Mouse (Mus musculus): ENCODE data around the gene Rbfox2.
A peak's percentile ranks its signal among the peaks of the same experiment; 100 is the strongest.
"Not testable (repeated sequence)": the region's sequence is repeated elsewhere in the genome, so short reads cannot be mapped to it uniquely, and the experiment has no call there.

The Rbfox2 gene

DNA sequence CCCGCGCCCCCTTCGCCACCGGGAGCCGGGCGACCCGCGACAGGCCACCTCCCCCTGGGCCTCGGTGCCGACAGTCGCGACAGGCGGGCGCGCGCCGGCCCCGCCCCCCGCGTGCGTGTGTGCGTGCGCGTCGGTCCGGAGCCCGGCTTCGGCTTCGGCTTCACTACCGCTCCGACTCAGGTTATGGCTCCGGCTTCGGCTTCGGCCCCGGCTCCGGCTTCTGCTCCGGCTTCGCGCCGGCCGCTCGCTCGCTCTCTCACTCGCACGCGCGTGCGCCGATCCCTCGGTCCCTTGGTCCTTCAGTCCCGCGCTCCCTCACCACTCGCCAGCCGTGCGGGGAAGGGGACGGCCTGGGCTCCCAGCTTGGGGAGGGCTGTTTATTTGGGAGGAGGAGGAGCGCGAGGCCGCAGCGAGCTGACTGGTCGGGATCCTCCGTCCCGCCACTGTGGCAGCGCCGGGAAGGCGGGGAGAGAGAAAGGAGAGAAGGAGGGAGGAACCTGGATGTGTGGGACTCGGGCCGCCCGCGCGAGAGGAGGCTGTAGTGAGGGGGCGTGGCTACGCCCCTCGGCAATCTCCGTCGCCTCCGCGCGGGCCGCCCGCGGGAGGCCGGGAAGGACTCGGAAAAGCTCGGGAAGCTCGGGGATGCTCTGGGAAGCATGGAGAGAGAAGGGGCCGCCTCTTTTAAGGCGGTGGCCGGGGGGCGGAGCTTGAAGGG, at the start of gene Rbfox2:
Rbfox2 (minus strand) TSS at position 458 of the 715 bp plus-strand sequence.
- peak; percentile 94 for DNase-seq (ENCODE audit: low read depth, low spot score)

DNA sequence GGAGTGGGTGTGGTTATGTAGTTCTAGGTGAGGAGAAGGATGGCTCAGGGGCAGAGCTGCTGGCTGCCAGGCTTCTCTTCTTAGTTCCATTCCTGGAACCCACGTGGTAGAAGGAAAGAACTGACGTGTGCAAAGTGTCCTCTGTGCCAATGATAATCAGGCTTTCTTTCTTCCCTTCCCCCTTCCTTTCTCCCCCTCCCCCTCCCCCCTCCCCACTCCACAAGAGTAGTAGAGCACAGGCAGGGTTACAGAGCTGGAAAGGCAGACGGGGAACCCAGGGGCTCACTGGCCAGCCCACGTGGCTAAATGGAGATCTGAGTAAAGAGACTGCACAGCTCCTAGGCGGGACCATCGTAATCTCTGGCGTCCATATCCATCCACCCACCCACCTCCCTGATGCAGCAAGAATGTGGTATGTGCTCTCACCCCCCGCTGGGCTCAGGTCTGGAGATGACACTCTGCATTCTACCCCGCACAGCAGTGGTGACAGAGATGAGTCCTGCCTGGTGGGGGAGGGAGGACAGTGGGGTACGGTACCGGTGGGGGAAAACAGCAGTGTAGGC, 49.5 kb upstream of the Rbfox2 start:
- DNase-seq (ENCODE audit: low read depth, low spot score), result no peak

DNA sequence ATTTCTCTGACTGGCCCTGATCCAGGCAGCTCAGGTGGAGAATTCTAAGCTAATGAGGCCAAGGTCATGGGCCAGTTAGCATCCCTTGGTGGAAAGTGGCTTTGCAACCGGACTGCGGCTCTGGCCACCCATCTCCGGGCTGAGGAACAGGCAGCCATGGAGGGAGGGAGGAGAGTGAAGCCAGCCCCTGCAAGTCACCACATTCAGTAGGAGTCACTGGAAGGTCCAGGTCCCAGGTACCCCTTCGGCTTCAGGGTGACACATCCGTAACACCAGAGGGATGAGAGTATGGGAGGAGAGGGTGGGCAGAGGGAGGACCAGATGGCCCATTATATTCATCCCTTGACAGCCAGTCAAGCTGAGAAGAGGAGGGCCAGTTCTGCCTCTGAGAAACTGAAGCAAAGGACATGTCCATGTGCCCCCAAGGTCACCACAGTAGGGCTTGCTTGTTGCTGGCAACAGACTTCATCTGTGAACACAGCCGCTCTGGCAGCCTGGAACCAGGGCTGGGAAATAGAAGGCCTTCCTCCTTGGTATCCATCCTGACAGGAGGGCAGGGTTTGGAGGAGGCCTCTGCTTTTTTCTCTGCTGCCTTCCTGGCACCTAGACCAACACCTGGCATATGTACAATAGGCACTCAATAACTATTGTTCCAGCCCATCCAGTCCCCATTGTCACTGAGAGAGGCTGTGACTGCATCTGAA, 48.2 kb upstream of the Rbfox2 start:
- DNase-seq (ENCODE audit: low read depth, low spot score), result no peak

DNA sequence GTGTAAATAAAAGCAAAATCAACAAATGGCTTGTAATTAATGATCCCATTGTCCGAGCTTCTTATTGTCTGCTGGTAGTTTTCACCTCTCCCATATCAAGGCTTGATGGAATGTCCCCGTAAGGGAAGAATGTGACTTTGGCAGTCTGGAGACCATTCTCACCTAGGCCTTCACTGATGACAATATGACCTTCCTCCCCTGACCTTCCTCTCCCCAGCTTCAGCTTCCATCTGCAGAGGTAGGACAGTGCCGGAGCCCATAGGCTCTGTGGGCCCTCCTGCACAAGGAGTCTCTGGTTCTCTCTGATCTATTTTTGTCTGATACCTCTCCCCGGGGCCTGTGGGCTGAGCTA, 47.7 kb upstream of the Rbfox2 start:
- no peak for DNase-seq (ENCODE audit: low read depth, low spot score)

DNA sequence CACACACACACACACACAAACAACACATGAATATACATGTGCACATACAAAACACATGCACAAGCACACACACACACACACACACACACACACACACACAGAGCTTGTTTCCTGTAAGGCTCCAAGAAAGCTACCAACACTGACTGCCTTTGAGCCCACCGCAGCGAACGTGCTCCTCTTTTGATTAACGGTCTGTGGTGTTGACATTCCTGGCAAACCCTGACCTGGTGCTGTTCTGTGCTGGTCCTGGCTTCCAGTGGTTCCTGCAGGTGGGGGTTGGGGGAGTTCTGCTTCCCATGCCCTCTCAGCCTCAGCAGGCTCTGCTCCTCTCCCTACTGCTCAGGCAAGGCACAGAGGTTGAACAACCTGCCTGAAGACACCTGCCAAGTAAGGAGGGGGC, 47.0 kb upstream of the Rbfox2 start:
- DNase-seq (ENCODE audit: low read depth, low spot score), result no peak

DNA sequence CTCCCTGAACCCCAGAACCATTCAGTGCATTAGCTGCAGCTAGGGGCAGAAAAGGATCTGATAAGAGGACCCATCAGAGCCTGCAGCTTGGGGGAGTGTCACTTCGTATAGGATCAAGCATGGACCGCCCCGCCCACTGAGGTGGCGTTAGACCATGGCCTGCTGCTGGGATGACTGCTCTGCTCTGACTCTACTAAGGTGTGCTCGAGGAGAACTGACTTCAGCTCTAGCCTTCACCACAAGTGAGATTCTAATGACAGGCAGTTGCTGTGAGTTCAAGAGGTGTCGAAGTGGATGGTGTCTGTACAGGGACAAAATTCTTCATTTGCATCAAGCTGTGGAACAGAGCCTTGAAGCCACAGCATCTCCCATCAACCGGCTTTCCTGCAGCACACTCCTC, 46.1 kb upstream of the Rbfox2 start:
- no peak for DNase-seq (ENCODE audit: low read depth, low spot score)

DNA sequence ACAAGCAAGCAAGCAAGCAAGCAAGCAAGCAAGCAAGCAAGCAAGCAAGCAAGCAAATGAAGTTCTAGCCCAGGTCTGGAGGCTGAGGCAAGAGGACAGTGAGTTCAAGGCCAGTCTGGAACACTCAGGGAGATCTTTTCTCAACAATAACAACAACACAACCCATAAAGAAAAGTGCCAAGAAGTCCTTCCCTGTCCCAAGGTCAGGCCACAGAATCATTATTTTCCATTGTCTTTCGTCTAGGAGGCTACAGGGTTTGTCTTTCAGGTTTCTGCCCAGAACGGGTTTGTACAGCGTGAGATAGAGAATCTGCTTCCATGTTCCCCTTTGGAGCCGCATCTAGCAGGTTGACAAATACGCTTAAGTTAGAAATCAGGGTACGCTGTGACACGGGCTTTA, 43.3 kb upstream of the Rbfox2 start:
- DNase-seq (ENCODE audit: low read depth, low spot score), result no peak

DNA sequence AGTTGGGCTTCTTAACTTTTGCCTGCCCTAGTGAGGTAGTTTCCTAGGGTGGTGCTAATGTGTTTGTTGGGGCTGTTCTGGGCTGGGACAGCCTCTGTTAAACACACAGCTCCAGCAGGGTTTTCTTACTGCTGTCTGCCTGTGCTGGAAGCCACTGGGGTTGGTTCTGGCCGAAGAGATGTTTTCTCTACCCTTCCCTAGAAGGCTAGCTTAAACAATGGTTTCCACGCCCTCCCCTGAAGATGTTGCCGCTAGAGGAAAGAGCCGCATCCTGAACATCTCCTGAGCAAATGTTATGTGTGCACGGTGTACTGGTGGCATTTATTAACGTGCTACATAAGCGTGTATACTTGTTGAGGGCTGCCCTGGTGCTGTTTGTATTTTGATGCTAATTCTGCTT, 41.3 kb upstream of the Rbfox2 start:
- DNase-seq (ENCODE audit: low read depth, low spot score), result no peak

DNA sequence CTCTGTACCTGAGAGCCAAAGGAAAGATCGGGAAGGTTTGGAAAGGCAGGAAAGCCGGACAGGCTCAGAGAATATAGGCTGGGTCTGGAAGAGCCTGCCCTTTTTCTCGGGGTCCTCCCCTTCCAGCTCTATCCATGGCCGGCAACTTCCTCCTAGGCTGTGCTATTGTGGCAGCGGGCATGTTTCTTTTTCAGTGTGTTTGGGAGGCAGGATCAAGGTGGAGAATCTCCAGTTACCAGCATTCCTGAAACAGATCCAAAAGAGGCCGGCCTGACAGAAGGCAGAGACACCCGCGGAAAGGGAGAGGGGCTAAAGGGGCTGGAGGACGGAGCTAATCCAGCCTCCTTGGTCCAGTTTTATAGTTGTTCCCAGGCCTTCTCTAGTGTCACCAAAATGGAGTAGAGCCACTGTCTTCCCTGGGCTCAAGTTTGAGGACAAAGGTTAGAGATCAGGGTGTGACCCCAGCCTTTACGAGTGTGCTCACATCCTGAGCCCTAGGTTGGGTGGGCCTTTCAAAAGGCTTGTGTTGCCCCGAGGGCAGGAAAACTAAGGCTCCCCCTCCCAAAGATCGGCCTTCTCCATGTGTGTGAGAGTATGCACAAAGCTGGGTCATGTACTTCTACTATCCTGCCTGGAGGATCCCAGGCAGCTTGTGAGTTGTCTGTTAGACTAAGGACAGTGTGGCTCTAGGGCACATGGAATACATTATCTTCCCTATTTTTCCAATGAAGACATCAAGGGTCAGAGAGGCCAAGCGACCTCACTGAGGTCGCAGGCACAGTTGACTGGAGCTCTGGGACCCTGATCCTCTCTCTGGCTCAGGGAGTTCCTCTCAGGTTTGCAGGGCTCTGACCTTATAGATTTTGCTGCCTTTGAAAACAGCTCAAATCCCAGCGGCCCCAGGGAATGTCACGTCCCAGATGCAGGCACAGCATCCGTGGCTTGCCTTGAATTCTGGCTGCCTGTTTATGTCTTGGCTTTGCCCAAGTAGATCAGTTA, 37.6 kb upstream of the Rbfox2 start:
- no peak for DNase-seq (ENCODE audit: low read depth, low spot score)

DNA sequence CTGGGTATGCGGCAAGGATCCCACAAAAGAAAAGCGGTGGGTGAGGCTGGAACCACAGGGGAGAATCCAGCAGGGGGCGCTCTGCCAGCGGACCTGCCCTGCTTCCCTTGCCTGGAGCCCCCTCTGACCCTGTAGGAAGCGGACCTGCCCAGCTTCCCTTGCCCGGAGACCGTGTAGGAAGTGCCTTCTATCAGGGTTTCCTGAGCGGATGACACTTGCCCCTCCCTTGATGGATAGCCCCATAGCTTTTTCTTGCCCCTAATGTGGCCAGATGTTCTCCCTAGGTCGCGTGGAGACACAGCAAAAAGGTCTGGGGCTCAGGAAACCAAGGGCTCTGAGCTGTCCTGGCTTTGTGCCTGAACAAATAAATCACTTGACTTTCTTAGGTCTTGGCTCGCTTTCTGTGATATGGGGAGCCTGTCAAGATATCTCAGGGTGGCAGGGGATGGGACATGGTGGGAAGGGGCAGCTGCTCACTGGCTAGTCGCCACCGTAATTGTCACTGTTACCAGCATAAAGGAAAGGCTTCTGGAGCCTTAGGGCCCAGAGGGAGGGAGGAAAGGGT, 36.8 kb upstream of the Rbfox2 start:
- no peak for DNase-seq (ENCODE audit: low read depth, low spot score)

DNA sequence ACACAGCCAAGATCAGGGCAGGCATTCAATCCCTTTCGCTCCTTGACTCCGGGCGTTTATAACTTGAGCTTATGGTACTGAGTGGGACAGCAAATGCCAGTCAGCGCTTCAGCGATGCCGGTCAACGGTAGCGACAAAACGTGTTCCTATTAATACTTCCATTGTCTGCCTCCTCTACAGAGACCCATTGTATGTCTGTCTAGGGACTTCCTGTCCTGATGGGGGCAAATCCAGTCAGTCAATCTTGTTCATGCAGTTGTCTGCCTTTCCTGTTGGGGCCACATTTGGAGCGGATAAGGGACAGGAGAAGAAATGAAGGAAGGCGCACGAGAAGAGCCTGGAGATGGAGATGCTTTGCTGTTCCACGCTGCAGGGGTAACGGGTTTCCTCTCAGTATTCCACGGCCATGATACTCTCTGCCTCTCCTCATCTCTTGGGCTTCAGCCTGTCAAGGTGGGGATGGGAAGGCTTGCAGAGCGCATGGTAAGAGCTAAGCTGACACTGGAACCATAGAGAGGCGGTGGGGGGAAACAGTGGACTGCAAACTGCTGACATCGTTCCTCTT, 36.2 kb upstream of the Rbfox2 start:
- DNase-seq (ENCODE audit: low read depth, low spot score), result no peak

DNA sequence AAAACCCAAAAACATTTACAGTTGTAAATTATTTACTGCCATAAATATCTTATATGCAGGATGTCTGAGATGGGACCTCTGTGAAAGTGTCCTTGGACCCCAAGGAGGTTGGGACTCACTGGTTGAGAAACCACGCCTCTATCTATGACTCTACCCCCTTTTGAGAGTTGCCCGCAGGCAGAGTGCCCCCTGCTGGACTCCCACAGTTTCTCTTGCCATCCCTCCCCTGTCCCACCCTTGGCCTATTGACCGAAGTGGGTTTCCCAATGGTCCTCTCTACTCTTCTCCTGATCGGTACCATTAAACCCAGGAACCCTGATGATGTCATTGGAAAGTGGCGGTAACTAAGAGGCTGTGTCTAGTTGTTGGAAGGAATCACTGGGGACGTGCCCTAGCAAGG, 35.2 kb upstream of the Rbfox2 start:
- DNase-seq (ENCODE audit: low read depth, low spot score), result no peak

DNA sequence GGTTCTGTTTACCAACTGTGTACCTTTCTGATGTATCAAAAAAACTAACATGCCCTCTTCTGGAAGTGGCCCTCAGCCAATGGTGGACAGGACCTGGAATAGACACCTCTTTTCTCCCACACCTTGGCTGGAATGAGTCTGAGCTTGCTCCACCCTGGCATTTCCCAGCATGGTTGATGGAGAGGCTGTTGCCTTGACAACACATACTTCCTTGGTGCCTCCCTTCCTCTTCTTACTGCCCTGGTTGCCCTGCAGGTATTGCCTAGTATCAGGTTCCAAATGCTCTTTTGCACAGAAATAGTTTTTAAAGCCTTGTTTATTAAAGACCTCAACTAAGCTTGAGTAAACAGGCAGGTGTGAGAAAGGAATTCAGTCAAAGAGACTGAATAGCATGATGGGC, 33.8 kb upstream of the Rbfox2 start:
- no peak for DNase-seq (ENCODE audit: low read depth, low spot score)

DNA sequence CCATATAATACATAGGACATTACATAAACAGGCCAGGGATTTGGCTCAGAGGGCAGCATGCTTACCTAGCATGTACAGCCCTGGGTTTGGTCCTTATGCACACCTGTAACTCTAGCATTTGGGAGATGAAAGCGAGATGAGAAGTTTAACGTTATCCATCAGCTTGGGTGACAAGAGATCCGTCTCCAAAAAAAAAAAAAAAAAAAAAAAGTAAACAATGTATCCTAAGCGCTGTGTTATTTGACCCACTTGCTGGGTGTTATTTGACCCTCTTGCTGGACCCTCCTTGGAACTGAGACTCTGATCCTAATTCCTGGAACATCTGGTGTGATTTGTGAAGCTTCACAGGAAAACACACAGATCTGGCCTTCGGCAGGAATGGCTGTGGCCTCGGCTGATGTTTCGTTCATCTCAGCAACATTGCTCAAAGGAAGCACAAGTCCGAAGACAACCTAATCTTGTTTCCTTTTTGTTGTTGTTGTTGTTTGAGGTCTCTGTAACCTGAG, 32.2 kb upstream of the Rbfox2 start:
- DNase-seq (ENCODE audit: low read depth, low spot score), result no peak

DNA sequence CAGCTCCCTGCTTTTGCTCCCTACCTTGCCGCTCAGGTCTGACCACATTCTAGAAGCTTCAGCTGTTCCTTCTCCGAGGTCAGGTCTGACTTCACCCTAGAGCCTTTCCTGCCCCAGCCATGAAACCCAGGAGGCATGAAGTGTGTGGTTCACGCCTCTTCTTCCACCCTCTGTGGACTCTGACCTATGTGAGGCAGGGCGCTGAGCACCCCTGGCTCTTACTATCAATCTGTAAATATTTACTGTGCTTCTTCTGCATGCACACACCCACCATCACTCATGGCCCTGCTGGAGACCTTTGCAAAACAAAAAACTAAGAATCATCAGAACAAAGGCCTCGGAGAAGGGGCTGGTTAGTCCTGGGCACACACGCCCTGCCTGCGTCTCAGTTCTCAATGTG, 31.6 kb upstream of the Rbfox2 start:
- DNase-seq (ENCODE audit: low read depth, low spot score), result no peak

DNA sequence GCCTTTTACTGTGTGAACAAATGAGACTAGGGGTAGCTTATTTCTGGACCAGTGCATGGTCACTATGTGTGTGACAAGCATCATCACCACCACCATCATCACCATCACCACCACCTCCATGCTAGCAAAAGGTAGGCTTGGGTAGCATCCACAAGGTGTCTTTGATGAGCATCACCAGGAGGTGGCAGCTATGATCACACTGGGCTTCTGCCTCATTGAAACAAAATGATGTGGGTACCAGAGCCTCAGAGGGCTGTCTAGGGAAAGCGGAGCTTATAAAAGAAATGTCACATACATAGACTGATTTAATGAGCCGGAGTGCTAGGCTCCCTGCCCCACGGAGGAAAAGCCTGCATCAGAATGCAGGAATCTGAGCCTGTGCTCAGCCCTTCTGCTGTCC, 31.1 kb upstream of the Rbfox2 start:
- DNase-seq (ENCODE audit: low read depth, low spot score), result no peak

DNA sequence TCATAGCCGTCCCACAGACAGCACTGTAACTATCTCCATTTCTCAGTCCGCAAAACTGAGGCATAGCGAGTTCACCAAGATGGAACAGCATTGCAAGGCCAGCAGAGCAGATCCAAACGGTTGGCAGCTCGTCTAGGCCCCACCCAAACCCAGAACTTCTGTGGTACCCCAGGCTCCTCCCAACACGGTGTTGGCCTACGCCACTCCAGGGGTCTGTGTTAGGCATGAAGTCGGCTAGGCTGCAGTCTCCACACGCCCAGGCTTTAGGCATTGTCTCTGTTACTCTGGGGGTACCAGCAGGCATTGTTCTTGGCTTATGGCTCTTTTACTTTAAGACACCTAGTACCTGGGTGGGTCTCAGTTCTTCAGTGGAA, 30.2 kb upstream of the Rbfox2 start:
- DNase-seq (ENCODE audit: low read depth, low spot score), result no peak

DNA sequence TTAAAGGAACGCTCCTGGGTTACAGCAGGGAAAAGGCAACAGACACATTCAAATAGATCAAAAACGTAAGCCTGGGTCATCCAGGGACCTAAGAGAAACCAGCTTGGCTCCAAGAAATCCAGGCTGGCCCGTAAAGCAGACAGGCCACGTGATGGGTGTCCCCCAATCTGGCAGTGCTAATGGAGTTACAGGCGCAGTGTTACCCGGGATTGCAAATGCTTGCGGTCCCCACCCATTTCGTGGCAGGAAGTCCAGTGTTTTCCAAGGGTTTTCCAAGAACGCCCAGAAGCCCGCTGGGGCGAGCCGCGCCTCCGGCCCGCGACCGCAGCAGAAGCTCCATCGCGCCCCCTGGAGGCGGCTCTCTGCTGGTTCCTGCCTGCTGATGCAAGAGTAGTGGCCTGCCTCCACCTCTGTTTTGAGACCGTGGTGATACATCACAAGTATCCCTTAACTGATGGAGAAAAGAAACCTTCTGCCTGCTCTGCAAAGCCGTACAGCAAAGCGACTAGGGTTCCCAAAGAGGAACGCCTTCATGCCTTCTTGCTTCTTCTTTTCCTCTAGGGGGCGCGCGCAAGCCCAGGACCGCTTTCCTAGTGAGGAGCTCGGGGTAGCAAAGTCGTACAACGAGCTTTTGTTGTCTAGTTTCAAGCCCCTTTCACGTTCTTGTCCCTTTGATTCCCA, 29.6 kb upstream of the Rbfox2 start:
- DNase-seq (ENCODE audit: low read depth, low spot score), result peak; percentile 88

DNA sequence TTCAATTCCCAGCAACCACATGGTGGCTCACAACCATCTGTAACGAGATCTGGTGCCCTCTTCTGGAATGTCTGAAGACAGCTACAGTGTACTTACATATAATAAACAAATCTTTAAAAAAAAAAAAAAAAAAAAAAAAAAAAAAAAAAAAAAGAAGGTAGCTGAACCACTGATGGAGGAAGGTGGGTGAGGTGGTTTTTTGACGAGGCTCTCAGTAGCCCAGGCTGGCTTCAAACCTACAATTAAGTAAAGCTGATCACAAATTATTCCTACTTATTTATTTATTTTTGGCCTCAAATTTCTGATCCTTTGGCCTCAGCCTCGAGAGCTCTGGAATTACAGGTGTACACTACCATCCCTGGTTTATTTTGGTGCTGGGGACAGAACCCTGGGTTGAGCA, 28.4 kb upstream of the Rbfox2 start:
- DNase-seq (ENCODE audit: low read depth, low spot score), result not testable (repeated sequence)

DNA sequence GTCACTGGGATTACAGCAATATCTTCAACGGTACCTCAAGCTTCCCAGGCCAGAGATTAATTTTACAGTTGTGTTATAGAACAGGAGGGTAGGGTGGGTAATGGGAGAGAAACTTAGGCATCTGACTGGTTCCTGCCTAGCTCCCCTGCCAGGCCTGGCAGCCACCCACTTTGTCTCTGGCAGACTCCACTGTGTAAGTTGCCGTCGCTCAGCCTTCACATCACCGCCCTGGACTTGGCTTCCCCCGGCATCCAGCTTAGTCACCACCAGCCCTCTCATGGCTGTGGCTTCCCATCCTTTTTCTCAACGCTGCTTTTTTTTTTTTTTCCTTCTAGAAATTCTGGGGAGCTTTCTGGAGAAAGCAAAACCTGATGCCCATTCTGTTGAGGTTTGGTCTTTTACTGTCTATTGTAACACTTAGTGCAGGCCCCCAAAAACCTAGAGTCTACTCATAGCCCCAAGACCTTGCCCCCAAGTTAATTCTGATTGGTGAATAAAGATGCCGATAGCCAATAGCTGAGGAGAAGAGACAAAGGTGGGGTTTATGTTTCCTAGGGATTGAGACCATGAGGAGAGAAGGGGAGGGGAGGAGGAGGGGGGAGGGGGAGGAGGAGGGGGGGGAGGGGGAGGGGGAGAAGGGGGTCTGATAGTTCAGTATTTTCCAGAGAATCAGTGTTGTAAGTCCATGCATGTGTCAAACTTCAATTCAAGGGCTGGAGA, 25.6 kb upstream of the Rbfox2 start:
- DNase-seq (ENCODE audit: low read depth, low spot score), result no peak

Measured in WW6 (cell line).